Mouse (Mus musculus) stomach, postnatal 0 days (tissue): Measurements from ENCODE around the gene Prkag2.

Experiments
- CTCF ChIP-seq: IDR thresholded peaks from 2 replicates; pipeline ENCODE4 v1.5.1; 2016; ENCODE audit warnings: antibody characterized with exemption, low read depth, mild to moderate bottlenecking, moderate library complexity
- EP300 ChIP-seq: optimal IDR thresholded peaks from 2 replicates; pipeline ENCODE3; 2016; ENCODE audit warnings: antibody characterized with exemption

- no peak for TF ChIP-seq EP300
- TF ChIP-seq CTCF: no peak
These were observed 5.3 kb upstream of the Prkag2 start for GRCm38 (mm10) chr5:25105748-25106147.
